Mouse (Mus musculus): ENCODE measurements around the gene Stmn3. TPM values are rescaled to one million over a fixed set of nuclear protein-coding genes. Genes with fewer than 3 reads are reported as not detected.
"Not testable (repeated sequence)": the region's sequence is repeated elsewhere in the genome, so short reads cannot be mapped to it uniquely, and the experiment has no call there.

Stmn3 gene
- polyA plus RNA-seq, 1 experiment, result 1.8 TPM

DNA sequence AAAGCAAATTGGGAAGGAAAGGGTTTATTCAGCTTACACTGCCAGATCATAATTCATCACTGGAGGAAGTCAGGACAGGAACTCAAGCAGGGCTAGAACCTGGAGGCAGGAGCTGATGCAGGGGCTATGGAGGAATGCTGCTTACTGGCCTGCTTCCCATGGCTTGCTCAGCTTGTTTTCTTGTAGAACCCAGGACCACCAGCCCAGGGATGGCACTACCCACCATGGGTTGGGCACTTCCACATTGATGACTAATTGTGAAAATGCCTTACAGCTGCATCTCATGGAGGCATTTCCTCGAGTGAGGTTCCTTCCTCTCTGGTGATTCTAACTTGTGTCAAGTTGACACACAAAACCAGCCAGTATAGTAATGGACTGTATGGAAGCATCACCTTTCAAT is 23.4 kb downstream of the Stmn3 start:
- no peaks in the 10 kb centered on the region for H3K36me3 ChIP-seq (ENCODE audit: control insufficient read depth, insufficient read depth, low read length, poor library complexity, severe bottlenecking)
- TF ChIP-seq CTCF (IDR thresholded peaks at IDR 0.05; ENCODE audit: low read depth, low read length) (no peak), POLR2A (IDR thresholded peaks at IDR 0.05; ENCODE audit: insufficient read depth, low read length) (no peak), EP300 (IDR thresholded peaks at IDR 0.05; ENCODE audit: insufficient read depth, low read depth, low read length) (no peak)
- no peak overlapping the region for H3K9ac ChIP-seq (ENCODE audit: low read depth, poor library complexity, severe bottlenecking)
- H3K9me3 ChIP-seq (replicated peaks; ENCODE audit: control insufficient read depth, insufficient read depth, low read length, poor library complexity, severe bottlenecking), result no peaks in the 10 kb centered on the region
- no peak overlapping the region for H3K27ac ChIP-seq (ENCODE audit: insufficient read depth, low read length)
- no peak overlapping the region for H3K4me3 ChIP-seq (ENCODE audit: low read depth, low read length)
- H3K4me1 ChIP-seq (ENCODE audit: control insufficient read depth, insufficient read depth, low read length), result no peaks in the 10 kb centered on the region
- H3K27me3 ChIP-seq (ENCODE audit: control insufficient read depth, insufficient read depth, low read length, poor library complexity, severe bottlenecking), result no peaks in the 10 kb centered on the region

DNA sequence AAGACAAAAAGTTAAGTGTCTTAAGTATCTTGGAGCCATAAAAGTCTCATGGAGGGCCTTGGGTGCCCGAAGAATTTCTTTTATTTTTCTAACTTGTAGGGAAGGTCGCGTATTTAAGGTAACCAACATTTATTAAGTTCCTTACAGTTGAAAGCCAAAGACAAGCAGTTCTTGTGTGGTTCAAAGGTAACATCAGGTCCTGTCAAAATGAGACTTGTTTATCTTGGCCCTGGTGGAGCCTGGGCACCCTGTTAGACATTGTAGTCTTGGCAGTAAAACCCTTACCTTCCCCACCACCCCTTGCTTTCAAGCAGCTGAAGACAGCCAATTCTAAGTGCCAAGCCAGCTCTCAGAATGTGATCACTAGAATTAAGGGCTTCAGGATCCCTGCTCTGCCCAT is 25.6 kb downstream of the Stmn3 start:
- TF ChIP-seq EP300 (IDR thresholded peaks at IDR 0.05; ENCODE audit: insufficient read depth, low read depth, low read length) (no peak), POLR2A (IDR thresholded peaks at IDR 0.05; ENCODE audit: insufficient read depth, low read length) (no peak), CTCF (IDR thresholded peaks at IDR 0.05; ENCODE audit: low read depth, low read length) (no peak)
- no peak overlapping the region for H3K4me3 ChIP-seq (ENCODE audit: low read depth, low read length)
- no peaks in the 10 kb centered on the region for H3K9me3 ChIP-seq (replicated peaks; ENCODE audit: control insufficient read depth, insufficient read depth, low read length, poor library complexity, severe bottlenecking)
- peak overlapping the region; percentile 72 for H3K9ac ChIP-seq (ENCODE audit: low read depth, poor library complexity, severe bottlenecking)
- peaks cover 3% of the 10 kb centered on the region; the same call in 1 of the 2 replicates for H3K36me3 ChIP-seq (ENCODE audit: control insufficient read depth, insufficient read depth, low read length, poor library complexity, severe bottlenecking)
- H3K27me3 ChIP-seq (ENCODE audit: control insufficient read depth, insufficient read depth, low read length, poor library complexity, severe bottlenecking), result no peaks in the 10 kb centered on the region
- H3K4me1 ChIP-seq (ENCODE audit: control insufficient read depth, insufficient read depth, low read length), result no peaks in the 10 kb centered on the region
- no peak overlapping the region for H3K27ac ChIP-seq (ENCODE audit: insufficient read depth, low read length)

- H3K27me3 ChIP-seq (ENCODE audit: control insufficient read depth, insufficient read depth, low read length, poor library complexity, severe bottlenecking), result not testable (repeated sequence)
- TF ChIP-seq POLR2A (IDR thresholded peaks at IDR 0.05; ENCODE audit: insufficient read depth, low read length), result peak; percentile 72
Observed at GRCm38 (mm10) chr2:181287958-181288350, 26.3 kb downstream of the Stmn3 start, which contains the start of gene Gmeb2. Gene Gmeb2, minus strand, starts transcription at chr2:181288035.

DNA sequence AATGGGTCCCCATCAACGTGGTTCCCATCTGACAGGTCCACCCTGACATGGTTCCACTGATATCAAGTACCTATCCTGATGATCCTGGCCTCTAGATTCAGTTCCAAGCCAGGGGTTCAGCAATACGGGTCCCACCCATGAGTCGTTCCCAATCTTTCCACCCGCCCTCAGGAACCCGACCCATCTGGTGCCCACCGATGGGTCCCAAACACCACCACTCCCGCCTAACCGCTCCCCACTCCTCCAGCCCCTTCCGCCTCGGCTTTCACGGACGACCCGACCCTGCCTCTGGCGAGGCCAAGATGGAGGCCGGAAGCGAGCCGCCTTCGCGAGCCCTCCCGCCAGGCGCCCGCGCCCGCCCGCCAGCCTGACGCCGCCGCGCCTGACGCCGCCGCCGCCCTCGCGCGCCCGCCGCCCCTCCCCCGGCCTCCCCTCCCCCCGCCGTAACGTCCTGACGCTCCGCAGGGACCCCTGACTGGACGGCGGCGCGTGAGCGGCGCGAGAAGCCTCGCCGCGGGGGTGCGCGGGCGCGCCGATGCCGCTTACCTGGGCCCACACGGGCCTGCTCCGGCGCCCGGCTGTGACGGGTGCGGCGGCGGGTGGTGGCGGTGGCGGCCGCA is 26.9 kb downstream of the Stmn3 start:
- Histone ChIP-seq H3K9ac (ENCODE audit: low read depth, poor library complexity, severe bottlenecking) (peak overlapping the region; percentile 82), H3K4me3 (ENCODE audit: low read depth, low read length) (peak overlapping the region; percentile 76), H3K4me1 (ENCODE audit: control insufficient read depth, insufficient read depth, low read length) (no peaks in the 10 kb centered on the region), H3K27ac (ENCODE audit: insufficient read depth, low read length) (peak overlapping the region; percentile 85), H3K36me3 (ENCODE audit: control insufficient read depth, insufficient read depth, low read length, poor library complexity, severe bottlenecking) (peaks cover 3% of the 10 kb centered on the region; the same call in 1 of the 2 replicates), H3K9me3 (replicated peaks; ENCODE audit: control insufficient read depth, insufficient read depth, low read length, poor library complexity, severe bottlenecking) (no peaks in the 10 kb centered on the region), H3K27me3 (ENCODE audit: control insufficient read depth, insufficient read depth, low read length, poor library complexity, severe bottlenecking) (no peaks in the 10 kb centered on the region)
- peak; percentile 72 for TF ChIP-seq POLR2A (IDR thresholded peaks at IDR 0.05; ENCODE audit: insufficient read depth, low read length)
- TF ChIP-seq EP300 (IDR thresholded peaks at IDR 0.05; ENCODE audit: insufficient read depth, low read depth, low read length), result no peak

More at GRCm38 (mm10) chr2:181287958-181288350, 26.3 kb downstream of the Stmn3 start, which contains the start of gene Gmeb2:
- not testable (repeated sequence) for H3K9me3 ChIP-seq (replicated peaks; ENCODE audit: control insufficient read depth, insufficient read depth, low read length, poor library complexity, severe bottlenecking); H3K4me1 ChIP-seq (ENCODE audit: control insufficient read depth, insufficient read depth, low read length); H3K36me3 ChIP-seq (ENCODE audit: control insufficient read depth, insufficient read depth, low read length, poor library complexity, severe bottlenecking)
- H3K27ac ChIP-seq (ENCODE audit: insufficient read depth, low read length), result peak within 1 kb of the TSS; percentile 85
- peak within 1 kb of the TSS; percentile 82 for H3K9ac ChIP-seq (ENCODE audit: low read depth, poor library complexity, severe bottlenecking)
- peak within 1 kb of the TSS; percentile 76 for H3K4me3 ChIP-seq (ENCODE audit: low read depth, low read length)

- H3K9ac ChIP-seq (ENCODE audit: low read depth, poor library complexity, severe bottlenecking), result peak overlapping the region; percentile 82
- peaks cover 3% of the 10 kb centered on the region; the same call in 1 of the 2 replicates for H3K36me3 ChIP-seq (ENCODE audit: control insufficient read depth, insufficient read depth, low read length, poor library complexity, severe bottlenecking)
- no peaks in the 10 kb centered on the region for H3K4me1 ChIP-seq (ENCODE audit: control insufficient read depth, insufficient read depth, low read length)
- H3K9me3 ChIP-seq (replicated peaks; ENCODE audit: control insufficient read depth, insufficient read depth, low read length, poor library complexity, severe bottlenecking), result no peaks in the 10 kb centered on the region
- H3K27me3 ChIP-seq (ENCODE audit: control insufficient read depth, insufficient read depth, low read length, poor library complexity, severe bottlenecking), result no peaks in the 10 kb centered on the region
- H3K27ac ChIP-seq (ENCODE audit: insufficient read depth, low read length), result peak overlapping the region; percentile 85
- H3K4me3 ChIP-seq (ENCODE audit: low read depth, low read length), result peak overlapping the region; percentile 76
- TF ChIP-seq CTCF (IDR thresholded peaks at IDR 0.05; ENCODE audit: low read depth, low read length), result no peak
- no peak for TF ChIP-seq POLR2A (IDR thresholded peaks at IDR 0.05; ENCODE audit: insufficient read depth, low read length)
- TF ChIP-seq EP300 (IDR thresholded peaks at IDR 0.05; ENCODE audit: insufficient read depth, low read depth, low read length), result no peak
Observed at GRCm38 (mm10) chr2:181286629-181287337, 27.5 kb downstream of the Stmn3 start.

DNA sequence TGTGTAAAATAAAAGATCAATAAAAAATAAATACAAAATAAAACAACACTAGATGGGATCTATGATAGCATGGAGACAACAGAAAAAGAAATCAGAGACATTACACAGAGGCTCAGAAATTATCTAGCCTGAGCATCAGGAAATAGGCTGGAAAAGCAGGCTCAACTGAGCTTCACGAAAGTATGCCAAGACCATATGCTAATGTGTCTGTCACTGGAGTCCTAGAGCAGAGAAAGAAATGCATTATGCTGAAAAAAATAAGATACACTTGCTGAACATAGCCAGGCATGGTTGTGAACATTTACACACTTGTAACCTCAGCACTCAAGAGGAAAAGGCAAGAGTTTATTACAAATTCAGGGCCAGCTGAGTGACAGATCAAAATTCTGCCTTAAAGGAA is 34.3 kb downstream of the Stmn3 start:
- TF ChIP-seq POLR2A (IDR thresholded peaks at IDR 0.05; ENCODE audit: insufficient read depth, low read length), result no peak
- no peak for TF ChIP-seq EP300 (IDR thresholded peaks at IDR 0.05; ENCODE audit: insufficient read depth, low read depth, low read length)
- TF ChIP-seq CTCF (IDR thresholded peaks at IDR 0.05; ENCODE audit: low read depth, low read length), result no peak
- no peak overlapping the region for H3K9ac ChIP-seq (ENCODE audit: low read depth, poor library complexity, severe bottlenecking)
- H3K4me3 ChIP-seq (ENCODE audit: low read depth, low read length), result no peak overlapping the region
- H3K27me3 ChIP-seq (ENCODE audit: control insufficient read depth, insufficient read depth, low read length, poor library complexity, severe bottlenecking), result no peaks in the 10 kb centered on the region
- H3K4me1 ChIP-seq (ENCODE audit: control insufficient read depth, insufficient read depth, low read length), result no peaks in the 10 kb centered on the region
- H3K36me3 ChIP-seq (ENCODE audit: control insufficient read depth, insufficient read depth, low read length, poor library complexity, severe bottlenecking), result peaks cover 12% of the 10 kb centered on the region
- no peaks in the 10 kb centered on the region for H3K9me3 ChIP-seq (replicated peaks; ENCODE audit: control insufficient read depth, insufficient read depth, low read length, poor library complexity, severe bottlenecking)
- H3K27ac ChIP-seq (ENCODE audit: insufficient read depth, low read length), result no peak overlapping the region
